Mouse (Mus musculus): ENCODE measurements around the gene Slc27a5. TPM values are rescaled to one million over a fixed set of nuclear protein-coding genes. Genes with fewer than 3 reads are reported as not detected.

The Slc27a5 gene
- total and polyA plus RNA-seq, 3 experiments = 0.04 TPM; not detected in 2

GRCm38 (mm10) chr7:12997230-12997629 is 762 bp downstream of the Slc27a5 start:
- DNase-seq (ENCODE audit: extremely low read depth) = no peak
- TF ChIP-seq JUN (IDR thresholded peaks at IDR 0.05; ENCODE audit: insufficient read depth, low read depth, low read length) (no peak), HCFC1 (IDR thresholded peaks at IDR 0.05; ENCODE audit: low read depth, low read length) (no peak), EP300 (IDR thresholded peaks at IDR 0.05; ENCODE audit: low read length) (no peak), ZNF384 (IDR thresholded peaks at IDR 0.05; ENCODE audit: low read depth, low read length) (no peak), USF1 (IDR thresholded peaks at IDR 0.05; ENCODE audit: low read depth, low read length) (no peak)
- Histone ChIP-seq H3K36me3 (replicated peaks in 1 of 2; ENCODE audit: control insufficient read depth in 1 of 2, insufficient read depth in 1 of 2, low read length in 1 of 2) (no peaks in the 10 kb centered on the region), H3K9ac (ENCODE audit: insufficient read depth, low read depth) (no peak overlapping the region), H3K4me1 (ENCODE audit: control insufficient read depth in 1 of 2, insufficient read depth in 2 of 2) (0 out of 4 replicates have a peak, but pooled peaks cover 0 to 3% of the 10 kb centered on the region in 2 experiments), H3K79me2 (replicated peaks; ENCODE audit: control insufficient read depth, extremely low read depth, insufficient read depth, poor library complexity, severe bottlenecking) (no peaks in the 10 kb centered on the region), H3K9me3 (replicated peaks; ENCODE audit: low read length) (no peaks in the 10 kb centered on the region), H3K27ac (ENCODE audit: insufficient read depth, low read depth) (no peak overlapping the region), H3K4me2 (ENCODE audit: insufficient read depth, low read depth, poor library complexity, severe bottlenecking) (no peak overlapping the region), H3K27me3 (replicated peaks) (no peaks in the 10 kb centered on the region), H3K4me3 (replicated peaks in 1 of 3; ENCODE audit: low read depth in 2 of 3, low read length in 2 of 3, poor library complexity in 1 of 3) (no peak overlapping the region)
- in situ Hi-C loops (cut with MboI; ENCODE audit: low pct_ligation_motif_present, low pct_unique_long_range_greater_than_20kb, low sequenced_read_pairs) (no loop called here), dilution Hi-C loops (cut with MboI; ENCODE audit: extremely low pct_ligation_motif_present, extremely low pct_unique_long_range_greater_than_20kb, low sequenced_read_pairs) (no loop called here)

- in situ Hi-C loops (cut with MboI; ENCODE audit: low pct_ligation_motif_present, low pct_unique_long_range_greater_than_20kb, low sequenced_read_pairs) = no loop called here
Measured at GRCm38 (mm10) chr7:12995862-12996261, 2.1 kb downstream of the Slc27a5 start.

GRCm38 (mm10) chr7:12993148-12993547 is 4.8 kb downstream of the Slc27a5 start:
- Histone ChIP-seq H3K4me2 (ENCODE audit: insufficient read depth, low read depth, poor library complexity, severe bottlenecking) (no peak overlapping the region), H3K79me2 (replicated peaks; ENCODE audit: control insufficient read depth, extremely low read depth, insufficient read depth, poor library complexity, severe bottlenecking) (no peaks in the 10 kb centered on the region), H3K4me1 (ENCODE audit: control insufficient read depth in 1 of 2, insufficient read depth in 2 of 2) (peaks cover 3 to 4% of the 10 kb centered on the region in 2 experiments; a peak in 1 of 4 replicates), H3K27me3 (replicated peaks) (no peaks in the 10 kb centered on the region), H3K9ac (ENCODE audit: insufficient read depth, low read depth) (no peak overlapping the region), H3K27ac (ENCODE audit: insufficient read depth, low read depth) (no peak overlapping the region), H3K4me3 (replicated peaks in 1 of 3; ENCODE audit: low read depth in 2 of 3, low read length in 2 of 3, poor library complexity in 1 of 3) (no peak overlapping the region), H3K36me3 (replicated peaks in 1 of 2; ENCODE audit: control insufficient read depth in 1 of 2, insufficient read depth in 1 of 2, low read length in 1 of 2) (no peaks in the 10 kb centered on the region), H3K9me3 (replicated peaks; ENCODE audit: low read length) (no peaks in the 10 kb centered on the region)
- in situ Hi-C loops (cut with MboI; ENCODE audit: low pct_ligation_motif_present, low pct_unique_long_range_greater_than_20kb, low sequenced_read_pairs) = no loop called here
- no peak for DNase-seq (ENCODE audit: extremely low read depth)
- TF ChIP-seq TBP (conservative IDR thresholded peaks at IDR 0.05; ENCODE audit: low read depth, low read length) (no peak), MAZ (IDR thresholded peaks at IDR 0.05; ENCODE audit: low read depth, low read length) (no peak), MYC (IDR thresholded peaks at IDR 0.05; ENCODE audit: low read depth, low read length) (no peak), NELFE (IDR thresholded peaks at IDR 0.05; ENCODE audit: low read depth, low read length) (no peak), SIN3A (IDR thresholded peaks at IDR 0.05; ENCODE audit: low read length) (no peak), CHD2 (IDR thresholded peaks at IDR 0.05; ENCODE audit: low read length) (no peak), POLR2AphosphoS2 (IDR thresholded peaks at IDR 0.05; ENCODE audit: low read depth, low read length) (no peak), E2F4 (IDR thresholded peaks at IDR 0.05; ENCODE audit: insufficient replicate concordance, low read depth, low read length) (no peak), RAD21 (IDR thresholded peaks at IDR 0.05; ENCODE audit: low read depth, low read length) (no peak), ZC3H11A (IDR thresholded peaks at IDR 0.05; ENCODE audit: low read depth, low read length) (no peak), BHLHE40 (IDR thresholded peaks at IDR 0.05; ENCODE audit: low read depth, low read length) (no peak), JUND (conservative IDR thresholded peaks at IDR 0.05; ENCODE audit: low read depth, low read length) (no peak), ZKSCAN1 (IDR thresholded peaks at IDR 0.05; ENCODE audit: borderline replicate concordance, low read depth, low read length) (no peak), IRF4 (IDR thresholded peaks at IDR 0.05; ENCODE audit: low read depth, low read length) (no peak), USF2 (conservative IDR thresholded peaks at IDR 0.05; ENCODE audit: low read depth, low read length) (no peak), EP300 (IDR thresholded peaks at IDR 0.05; ENCODE audit: low read length) (no peak), MXI1 (IDR thresholded peaks at IDR 0.05; ENCODE audit: low read depth, low read length) (no peak), NRF1 (IDR thresholded peaks at IDR 0.05; ENCODE audit: low read depth, low read length) (no peak), TCF12 (IDR thresholded peaks at IDR 0.05; ENCODE audit: low read depth, low read length) (no peak), UBTF (IDR thresholded peaks at IDR 0.05; ENCODE audit: low read depth, low read length) (no peak)
- dilution Hi-C loops (cut with MboI; ENCODE audit: extremely low pct_ligation_motif_present, extremely low pct_unique_long_range_greater_than_20kb, low sequenced_read_pairs) = no loop called here

More at GRCm38 (mm10) chr7:12995862-12996261, 2.1 kb downstream of the Slc27a5 start:
- Histone ChIP-seq H3K9me3 (replicated peaks; ENCODE audit: low read length) (no peaks in the 10 kb centered on the region), H3K9ac (ENCODE audit: insufficient read depth, low read depth) (no peak overlapping the region), H3K36me3 (replicated peaks in 1 of 2; ENCODE audit: control insufficient read depth in 1 of 2, insufficient read depth in 1 of 2, low read length in 1 of 2) (no peaks in the 10 kb centered on the region), H3K27ac (ENCODE audit: insufficient read depth, low read depth) (no peak overlapping the region), H3K4me2 (ENCODE audit: insufficient read depth, low read depth, poor library complexity, severe bottlenecking) (no peak overlapping the region), H3K4me1 (ENCODE audit: control insufficient read depth in 1 of 2, insufficient read depth in 2 of 2) (peaks cover 3% of the 10 kb centered on the region in 2 experiments; a peak in 1 of 4 replicates), H3K79me2 (replicated peaks; ENCODE audit: control insufficient read depth, extremely low read depth, insufficient read depth, poor library complexity, severe bottlenecking) (no peaks in the 10 kb centered on the region), H3K27me3 (replicated peaks) (no peaks in the 10 kb centered on the region), H3K4me3 (replicated peaks in 1 of 3; ENCODE audit: low read depth in 2 of 3, low read length in 2 of 3, poor library complexity in 1 of 3) (no peak overlapping the region)
- TF ChIP-seq ZKSCAN1 (IDR thresholded peaks at IDR 0.05; ENCODE audit: borderline replicate concordance, low read depth, low read length) (no peak), GABPA (IDR thresholded peaks at IDR 0.05; ENCODE audit: insufficient replicate concordance, low read depth, low read length) (no peak), HCFC1 (IDR thresholded peaks at IDR 0.05; ENCODE audit: low read depth, low read length) (no peak), PAX5 (IDR thresholded peaks at IDR 0.05; ENCODE audit: low read length) (no peak), MAZ (IDR thresholded peaks at IDR 0.05; ENCODE audit: low read depth, low read length) (no peak), POLR2AphosphoS2 (IDR thresholded peaks at IDR 0.05; ENCODE audit: low read depth, low read length) (no peak), ZC3H11A (IDR thresholded peaks at IDR 0.05; ENCODE audit: low read depth, low read length) (no peak)
- dilution Hi-C loops (cut with MboI; ENCODE audit: extremely low pct_ligation_motif_present, extremely low pct_unique_long_range_greater_than_20kb, low sequenced_read_pairs) = no loop called here
- DNase-seq (ENCODE audit: extremely low read depth) = no peak
